Mouse (Mus musculus): ENCODE results near the gene Nacad.

DNA sequence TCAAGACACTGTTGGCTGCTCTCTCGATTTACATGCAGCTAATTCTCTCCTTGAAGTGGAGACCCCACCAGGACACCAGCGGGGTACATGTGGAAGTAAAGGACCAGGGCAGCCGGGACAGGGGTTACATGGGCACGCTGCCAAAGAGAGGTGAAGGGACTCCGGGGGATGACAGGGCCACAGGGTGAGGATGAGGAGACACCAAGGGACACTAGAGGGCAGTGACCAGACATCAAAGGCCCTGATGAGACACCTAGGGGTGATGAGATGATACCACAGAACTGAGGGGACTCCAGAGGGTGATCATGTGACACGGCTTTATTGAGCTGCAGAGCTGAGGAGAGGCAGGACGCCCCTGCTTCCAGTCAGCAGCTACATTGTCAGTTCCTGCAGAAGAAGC is 8.3 kb downstream of the Nacad start:
- TF ChIP-seq CTCF (IDR thresholded peaks at IDR 0.05; ENCODE audit: extremely low read depth, insufficient read length, insufficient replicate concordance, low read depth, low read length) (no peak), POLR2A (IDR thresholded peaks at IDR 0.05; ENCODE audit: low read depth, low read length) (no peak)
